Mouse (Mus musculus) stomach, embryonic 14.5 days (tissue): ENCODE results near the gene Ndufb8. TPM values are rescaled to one million over a fixed set of nuclear protein-coding genes. Genes with fewer than 3 reads are reported as not detected.

ENCODE experiments used
- ATAC-seq: fragments of 200-750 bp; cut with Nextera tagmentation; 2 replicates; pipeline ENCODE4 v1.8.0; 2017; ENCODE audit warnings: low read depth, moderate TSS enrichment; ENCODE audit not compliant: insufficient number of reproducible peaks, insufficient read depth, low FRiP score
- H3K27ac ChIP-seq: fragments of 300-500 bp; sonication (generic); 2 replicates; pipeline ENCODE4 v1.5.1; 2014; ENCODE audit warnings: mild to moderate bottlenecking, low read length, moderate library complexity, mixed read lengths
- H3K27me3 ChIP-seq: fragments of 300-500 bp; sonication (generic); 2 replicates; pipeline ENCODE4 v1.6.1; 2014; ENCODE audit warnings: low read length, control low read depth, mixed read lengths; ENCODE audit not compliant: control insufficient read depth, insufficient read depth
- H3K36me3 ChIP-seq: fragments of 300-500 bp; sonication (generic); 2 replicates; pipeline ENCODE4 v1.6.1; 2014; ENCODE audit warnings: mild to moderate bottlenecking, control low read depth, low read length, moderate library complexity, mixed read lengths; ENCODE audit not compliant: control insufficient read depth, insufficient read depth
- H3K4me1 ChIP-seq: fragments of 300-500 bp; sonication (generic); 2 replicates; pipeline ENCODE4 v1.6.1; 2014; ENCODE audit warnings: low read length, control low read depth, mixed read lengths; ENCODE audit not compliant: control insufficient read depth, insufficient read depth
- H3K4me2 ChIP-seq: fragments of 300-500 bp; sonication (generic); replicated peaks from 2 replicates; pipeline ENCODE4 v1.6.1; 2014; ENCODE audit warnings: low read depth, low read length, control low read depth
- H3K4me3 ChIP-seq: fragments of 300-500 bp; sonication (generic); 2 replicates; pipeline ENCODE4 v1.5.1; 2014; ENCODE audit warnings: low read depth, low read length, control low read depth
- H3K9ac ChIP-seq: fragments of 300-500 bp; sonication (generic); replicated peaks from 2 replicates; pipeline ENCODE4 v1.6.1; 2014; ENCODE audit warnings: low read depth, mild to moderate bottlenecking, control low read depth, low read length, moderate library complexity, mixed read lengths
- H3K9me3 ChIP-seq: fragments of 300-500 bp; sonication (generic); 2 replicates; pipeline ENCODE4 v1.6.1; 2016; ENCODE audit warnings: low read depth, low read length, control low read depth; ENCODE audit not compliant: control insufficient read depth
- WGBS: fragments of 180-500 bp; shearing (Covaris S2); extraction: QIAGEN DNeasy Blood & Tissue Kit; methylation state at CpG from one replicate; pipeline ENCODE4 v1.1.7; 2014; 5-methylcytosine and 5-hydroxymethylcytosine counted together
- polyA plus RNA-seq: library from polyadenylated mRNA; unstranded; fragments of >200 nt; fragmentation: Nextera tagmentation; extraction: Ambion mirVana; gene quantifications from 2 replicates; pipeline ENCODE4 v1.2.1, GENCODE M21; 2014

Ndufb8 gene
- polyA plus RNA-seq, 1 experiment from 2014 or later: 572 TPM

GRCm38 (mm10) chr19:44545321-44546041 is 9.8 kb downstream of the Ndufb8 start, which contains the start of gene Sec31b:
Gene Sec31b (minus strand): TSS chr19:44545864.
- Histone ChIP-seq H3K36me3 (peaks cover 24% of the 10 kb centered on the region), H3K27me3 (no peaks in the 10 kb centered on the region), H3K4me3 (peak within 1 kb of the TSS; percentile 42), H3K9me3 (no peaks in the 10 kb centered on the region; the same call in 1 of the 2 replicates), H3K4me2 (peak within 1 kb of the TSS; percentile 62), H3K27ac (no peak within 1 kb of the TSS), H3K4me1 (no peaks in the 10 kb centered on the region), H3K9ac (peak within 1 kb of the TSS; percentile 22; the same call in 1 of the 2 replicates)
- WGBS: 2% methylated on average over 47 of the region's 47 CpGs
- peak; percentile 42; the same call in 1 of the 2 replicates for ATAC-seq

- H3K4me1 ChIP-seq: no peaks in the 10 kb centered on the region
- peak overlapping the region; percentile 62 for H3K4me2 ChIP-seq
- H3K27me3 ChIP-seq: no peaks in the 10 kb centered on the region
- peaks cover 16% of the 10 kb centered on the region; the same call in 1 of the 2 replicates for H3K36me3 ChIP-seq
- H3K9ac ChIP-seq: no peak overlapping the region
- WGBS: 1% methylated on average over 12 of the region's 13 CpGs
- H3K9me3 ChIP-seq: no peaks in the 10 kb centered on the region; the same call in 1 of the 2 replicates
- ATAC-seq: no peak
- H3K27ac ChIP-seq: no peak overlapping the region
- H3K4me3 ChIP-seq: peak overlapping the region; percentile 42; the same call in 1 of the 2 replicates
Observed at GRCm38 (mm10) chr19:44544775-44545174, 10.5 kb downstream of the Ndufb8 start.

GRCm38 (mm10) chr19:44544372-44544771 is 10.9 kb downstream of the Ndufb8 start:
- no peaks in the 10 kb centered on the region; the same call in 1 of the 2 replicates for H3K9me3 ChIP-seq
- ATAC-seq: no peak
- WGBS: 66% methylated on average over 10 of the region's 10 CpGs
- H3K9ac ChIP-seq: no peak overlapping the region
- no peak overlapping the region for H3K4me3 ChIP-seq
- H3K4me1 ChIP-seq: no peaks in the 10 kb centered on the region
- peaks cover 12% of the 10 kb centered on the region; the same call in 1 of the 2 replicates for H3K36me3 ChIP-seq
- H3K27me3 ChIP-seq: no peaks in the 10 kb centered on the region
- no peak overlapping the region for H3K27ac ChIP-seq
- H3K4me2 ChIP-seq: no peak overlapping the region

DNA sequence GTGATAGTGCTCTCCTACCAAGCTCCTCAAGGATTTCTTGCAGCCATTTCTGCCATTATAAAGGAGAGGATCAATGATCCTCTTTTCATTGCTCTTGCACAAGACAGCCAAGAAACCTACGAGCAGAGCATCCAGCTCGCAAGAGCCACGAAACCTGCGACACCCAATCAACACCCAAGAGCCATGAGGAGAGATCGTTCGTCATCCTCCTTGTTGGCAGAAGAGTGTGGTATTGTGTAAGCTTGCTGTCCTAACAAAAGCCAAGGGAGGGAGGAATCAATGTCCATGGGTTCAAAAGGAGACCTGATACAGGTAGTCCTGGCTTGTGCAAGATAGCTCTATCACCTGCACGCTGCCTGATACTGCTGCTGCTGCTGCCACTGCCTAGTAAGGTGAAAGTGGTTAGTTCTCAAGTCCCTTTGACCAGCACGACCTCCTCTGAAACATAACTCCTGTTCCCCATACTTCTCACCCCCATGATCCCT is 12.5 kb downstream of the Ndufb8 start:
- 83% methylated on average over 8 of the region's 8 CpGs for WGBS
- H3K4me1 ChIP-seq: no peaks in the 10 kb centered on the region

DNA sequence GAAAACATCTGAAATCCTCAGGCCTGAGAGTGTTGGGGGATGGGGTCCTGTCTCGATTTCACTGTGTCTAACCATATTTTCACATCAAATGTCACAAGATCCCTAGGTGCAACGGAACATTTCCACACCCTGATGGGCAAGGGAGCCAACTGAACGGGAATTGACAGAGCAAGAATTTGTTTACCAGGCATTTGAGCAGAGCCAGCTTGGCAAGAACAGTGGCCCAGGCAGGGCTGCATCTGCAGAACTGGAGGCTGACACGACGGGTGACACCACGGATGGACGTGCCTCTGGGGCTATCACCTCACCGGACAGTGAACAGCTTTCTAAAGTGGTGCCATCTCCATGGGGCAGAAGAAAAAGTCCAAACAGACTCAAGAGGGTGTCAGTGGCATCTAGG is 17.8 kb downstream of the Ndufb8 start:
- H3K9ac ChIP-seq: no peak overlapping the region
- ATAC-seq: no peak

More for the DNA sequence above, 12.5 kb downstream of the Ndufb8 start:
- Histone ChIP-seq H3K27me3 (no peaks in the 10 kb centered on the region), H3K4me3 (no peak overlapping the region), H3K36me3 (no peaks in the 10 kb centered on the region), H3K9ac (no peak overlapping the region), H3K4me2 (no peak overlapping the region), H3K9me3 (no peaks in the 10 kb centered on the region; the same call in 1 of the 2 replicates), H3K27ac (no peak overlapping the region)
- no peak for ATAC-seq

DNA sequence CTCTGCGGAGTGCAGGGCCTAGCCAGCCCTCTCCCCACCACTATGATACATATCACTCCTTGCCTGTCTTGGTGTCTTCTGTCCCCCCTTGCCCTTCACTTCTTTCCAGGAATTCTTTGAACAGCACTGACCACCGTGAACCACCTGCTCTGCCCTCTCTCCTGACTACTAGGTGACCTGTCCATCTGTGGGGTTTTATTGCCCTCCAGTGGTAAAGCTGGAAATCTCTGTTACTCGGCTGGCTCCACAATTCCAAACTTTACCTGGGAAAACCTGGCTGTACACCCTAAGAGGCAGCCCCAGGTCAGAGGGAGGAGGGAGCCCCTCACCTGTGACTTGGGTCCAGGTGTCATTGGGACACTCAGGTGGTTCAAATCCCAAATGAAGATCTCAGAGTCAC is 19.9 kb downstream of the Ndufb8 start:
- Histone ChIP-seq H3K4me3 (no peak overlapping the region), H3K36me3 (no peaks in the 10 kb centered on the region)

More for the DNA sequence above, 17.8 kb downstream of the Ndufb8 start:
- H3K27me3 ChIP-seq: no peaks in the 10 kb centered on the region
- H3K4me2 ChIP-seq: no peak overlapping the region
- H3K36me3 ChIP-seq: no peaks in the 10 kb centered on the region
- no peaks in the 10 kb centered on the region; the same call in 1 of the 2 replicates for H3K9me3 ChIP-seq
- no peak overlapping the region for H3K27ac ChIP-seq
- WGBS: 78% methylated on average over 8 of the region's 8 CpGs
- H3K4me1 ChIP-seq: no peaks in the 10 kb centered on the region
- H3K4me3 ChIP-seq: no peak overlapping the region

DNA sequence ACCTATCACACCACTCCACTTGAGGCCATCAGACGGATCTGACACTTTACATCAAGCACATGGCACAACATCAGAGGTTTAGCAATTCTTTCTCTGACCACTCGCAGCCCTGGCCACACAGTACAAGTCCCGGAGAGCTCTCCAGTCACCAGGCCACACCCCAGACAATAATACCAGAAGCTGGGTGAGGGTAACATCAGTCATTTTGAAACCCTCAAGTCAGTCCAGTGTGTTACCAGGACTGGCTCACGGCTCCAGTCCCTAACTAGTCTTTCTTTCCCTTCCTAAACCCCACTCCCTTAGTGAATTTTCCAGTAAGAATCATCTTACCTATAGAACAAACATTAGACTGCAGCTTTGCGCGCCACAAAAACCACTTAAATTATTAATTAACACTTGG is 25.2 kb downstream of the Ndufb8 start:
- Histone ChIP-seq H3K27ac (no peak overlapping the region), H3K9me3 (no peaks in the 10 kb centered on the region), H3K4me2 (no peak overlapping the region), H3K4me3 (no peak overlapping the region), H3K36me3 (no peaks in the 10 kb centered on the region), H3K9ac (no peak overlapping the region), H3K27me3 (no peaks in the 10 kb centered on the region), H3K4me1 (no peaks in the 10 kb centered on the region)
- WGBS: 76% methylated on average over 6 of the region's 6 CpGs
- no peak for ATAC-seq

More for the DNA sequence above, 19.9 kb downstream of the Ndufb8 start:
- no peak overlapping the region for H3K27ac ChIP-seq
- WGBS: 33% methylated on average over 3 of the region's 3 CpGs
- no peaks in the 10 kb centered on the region for H3K9me3 ChIP-seq
- no peak for ATAC-seq
- H3K9ac ChIP-seq: no peak overlapping the region
- H3K4me2 ChIP-seq: no peak overlapping the region
- no peaks in the 10 kb centered on the region for H3K4me1 ChIP-seq
- H3K27me3 ChIP-seq: no peaks in the 10 kb centered on the region

DNA sequence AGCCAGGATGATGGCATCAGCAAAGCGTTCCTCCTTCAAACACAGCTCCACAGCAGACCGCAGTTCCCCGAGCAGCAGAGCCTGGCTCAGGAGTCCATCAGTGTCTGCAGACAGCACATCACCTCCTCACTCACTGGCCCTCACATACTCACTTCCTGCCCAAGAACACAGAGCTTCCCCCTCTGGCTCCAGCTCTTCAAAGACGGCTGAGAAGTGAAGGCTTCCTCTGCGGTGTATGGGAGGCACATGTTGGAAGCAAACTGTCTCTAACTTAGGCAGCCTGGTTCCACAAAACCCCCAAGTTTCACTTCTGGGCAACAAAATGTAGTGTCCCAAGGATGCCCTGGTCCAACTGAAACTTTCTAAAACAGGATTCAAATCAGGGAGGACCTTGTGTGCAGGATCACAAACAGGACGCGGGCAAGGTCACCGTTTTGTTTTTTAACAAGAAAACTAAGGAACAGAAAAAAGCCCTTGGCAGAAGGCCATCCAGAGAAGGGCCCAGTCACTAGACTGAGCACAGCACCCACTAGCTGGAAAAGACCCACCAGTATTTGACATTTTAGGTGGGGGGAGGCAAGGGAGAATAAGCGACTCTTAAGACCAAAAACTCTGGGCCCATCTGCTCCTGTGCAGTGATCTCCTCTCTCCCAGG is 29.6 kb downstream of the Ndufb8 start:
- WGBS: 80% methylated on average over 9 of the region's 9 CpGs
- Histone ChIP-seq H3K9ac (no peak overlapping the region), H3K27ac (no peak overlapping the region), H3K4me1 (no peaks in the 10 kb centered on the region), H3K9me3 (no peaks in the 10 kb centered on the region), H3K4me2 (no peak overlapping the region), H3K27me3 (no peaks in the 10 kb centered on the region), H3K36me3 (no peaks in the 10 kb centered on the region), H3K4me3 (no peak overlapping the region)
- no peak for ATAC-seq
